Mouse (Mus musculus): ENCODE measurements around the gene Slc52a3.
"Not testable (repeated sequence)": the region's sequence is repeated elsewhere in the genome, so short reads cannot be mapped to it uniquely, and the experiment has no call there.

The Slc52a3 gene

DNA sequence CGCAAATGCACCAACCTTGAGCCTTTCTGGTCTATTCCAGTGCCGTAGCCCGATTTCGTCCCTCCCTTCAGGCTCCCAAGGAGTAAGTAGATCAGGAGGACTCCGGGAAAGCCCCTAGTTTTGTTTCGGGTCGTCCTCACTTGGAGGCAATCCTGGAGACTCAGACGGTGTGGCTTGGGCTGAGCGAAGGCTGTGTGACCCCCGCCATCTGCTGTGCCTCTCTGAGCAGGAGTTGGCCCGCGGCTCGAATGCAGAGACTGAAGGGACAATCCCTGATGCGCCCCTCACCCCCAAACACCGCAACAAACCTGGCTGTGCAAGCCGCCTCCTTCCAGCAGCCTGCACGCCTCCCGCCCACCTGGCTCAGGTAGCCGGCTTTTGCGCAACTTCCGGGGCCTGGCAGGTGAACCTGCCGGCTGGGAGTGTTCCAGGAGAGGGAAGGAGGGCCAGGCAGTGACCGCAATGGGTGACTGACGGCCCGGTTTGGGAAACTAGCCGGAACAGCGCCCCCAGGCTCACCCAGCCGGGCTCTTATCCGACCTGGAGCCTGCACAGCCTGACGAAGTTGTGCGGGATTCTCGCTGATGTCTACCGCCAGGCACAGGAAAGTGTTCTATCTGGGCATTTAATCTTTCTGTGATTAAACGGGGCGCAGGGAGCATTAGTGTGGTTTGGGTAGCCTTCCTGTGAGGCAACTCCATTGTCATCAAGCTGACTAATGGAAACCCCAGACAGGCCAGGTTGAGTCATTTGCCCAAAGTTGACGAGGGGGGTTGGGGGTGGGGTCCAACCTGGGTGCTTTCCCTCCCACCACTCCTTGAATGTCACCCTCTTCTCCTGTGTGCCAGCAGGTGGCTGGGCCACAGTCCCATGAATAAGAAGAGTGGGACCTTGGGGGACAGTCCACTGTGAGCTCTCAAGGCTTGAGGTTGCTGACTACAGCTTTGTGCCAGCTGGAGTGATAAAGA is 22.4 kb upstream of the Slc52a3 start:
- no peak for DNase-seq (ENCODE audit: low read depth, low spot score)

DNA sequence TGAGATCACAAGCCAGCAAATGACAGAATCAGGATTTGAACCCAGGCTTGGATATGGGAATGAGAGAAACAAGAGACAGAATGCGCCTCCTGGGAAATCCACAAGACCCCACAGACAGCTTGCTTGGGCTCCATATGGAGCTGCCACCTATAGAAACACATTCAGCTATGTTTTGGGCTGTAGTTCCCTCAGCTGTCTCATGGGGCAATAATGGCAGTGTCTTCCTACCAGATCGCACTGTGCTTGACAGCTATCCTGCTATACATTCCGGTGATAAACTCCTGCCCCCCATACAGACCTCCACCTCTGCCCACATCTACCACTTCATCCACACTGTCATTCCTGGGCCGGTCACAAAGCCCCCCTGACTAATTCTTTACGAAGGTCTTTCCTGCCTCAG is 21.0 kb upstream of the Slc52a3 start:
- DNase-seq (ENCODE audit: low read depth, low spot score) = no peak

DNA sequence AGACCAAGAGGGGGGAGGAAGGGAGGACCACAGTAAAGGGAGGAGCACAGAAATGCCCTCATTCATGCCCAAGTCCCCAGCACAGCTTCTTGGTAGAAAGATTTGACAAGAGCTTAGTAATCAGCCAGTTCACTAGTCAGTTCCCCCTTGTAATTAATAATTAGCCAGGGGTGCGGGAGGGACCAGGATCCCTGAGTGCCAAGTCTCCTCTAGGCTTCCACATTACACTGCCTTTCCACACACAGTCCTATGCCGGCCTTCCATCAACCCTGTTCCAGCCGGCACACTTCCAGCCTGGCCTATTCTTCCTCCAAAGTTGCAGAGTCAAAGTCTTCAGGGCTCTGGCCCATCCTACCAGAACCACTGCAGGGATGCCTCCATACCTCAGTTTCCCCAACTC is 20.2 kb upstream of the Slc52a3 start:
- DNase-seq (ENCODE audit: low read depth, low spot score) = no peak

DNA sequence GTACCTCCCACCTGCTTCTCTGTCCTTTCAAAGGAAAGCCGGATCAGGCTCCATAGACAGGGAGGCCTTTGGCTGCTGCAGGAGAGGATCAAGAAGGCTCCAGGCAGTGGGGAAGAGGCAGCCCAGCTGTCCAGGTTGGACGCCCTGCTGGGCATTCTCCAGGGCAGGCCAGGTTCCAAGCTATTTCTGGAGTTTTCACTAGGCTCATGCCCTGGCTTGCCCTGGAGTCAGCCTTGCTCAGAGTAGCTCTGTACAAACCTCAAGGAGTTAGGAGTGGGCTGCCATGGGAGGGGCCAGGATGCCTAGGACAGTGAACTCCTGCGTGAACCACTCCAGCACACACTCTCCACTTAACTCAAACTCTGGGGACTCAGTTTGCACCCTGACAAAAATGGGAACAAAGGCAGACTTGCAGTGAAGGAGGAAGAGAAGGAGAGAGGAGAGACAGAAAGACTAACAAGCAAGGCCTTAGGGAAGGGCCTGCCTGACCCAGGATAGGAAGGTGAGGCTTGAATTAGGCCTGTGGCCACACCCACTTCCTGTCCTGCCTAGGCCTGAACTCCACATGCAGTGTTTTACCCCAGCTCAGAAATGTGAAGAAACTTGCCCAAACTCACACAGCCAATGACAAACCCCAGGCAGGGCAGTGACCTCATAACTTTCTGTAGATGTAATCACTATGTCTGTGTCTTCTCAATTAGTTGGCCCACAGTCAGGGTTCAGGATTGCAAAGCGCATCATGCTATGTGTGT is 18.4 kb upstream of the Slc52a3 start:
- peak; percentile 51 for DNase-seq (ENCODE audit: low read depth, low spot score)

DNA sequence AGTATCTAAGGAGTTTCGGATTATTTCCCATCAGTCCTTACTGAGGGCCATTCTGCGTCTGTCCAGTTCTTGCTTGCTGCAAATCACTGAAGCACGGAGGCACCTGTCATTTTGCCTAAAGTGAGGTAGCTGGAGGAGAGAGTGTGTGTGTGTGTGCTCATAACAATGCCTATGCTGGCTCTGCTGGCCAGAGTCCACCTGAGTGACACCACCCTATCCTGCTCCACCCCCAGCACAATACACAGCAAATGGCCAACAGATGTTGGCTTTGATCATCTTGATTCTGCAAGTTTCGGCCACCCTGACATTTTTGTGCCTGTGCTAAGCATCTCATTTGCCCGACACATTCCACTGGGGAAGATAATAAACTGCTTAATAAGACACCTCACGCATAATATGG is 17.8 kb upstream of the Slc52a3 start:
- no peak for DNase-seq (ENCODE audit: low read depth, low spot score)

DNA sequence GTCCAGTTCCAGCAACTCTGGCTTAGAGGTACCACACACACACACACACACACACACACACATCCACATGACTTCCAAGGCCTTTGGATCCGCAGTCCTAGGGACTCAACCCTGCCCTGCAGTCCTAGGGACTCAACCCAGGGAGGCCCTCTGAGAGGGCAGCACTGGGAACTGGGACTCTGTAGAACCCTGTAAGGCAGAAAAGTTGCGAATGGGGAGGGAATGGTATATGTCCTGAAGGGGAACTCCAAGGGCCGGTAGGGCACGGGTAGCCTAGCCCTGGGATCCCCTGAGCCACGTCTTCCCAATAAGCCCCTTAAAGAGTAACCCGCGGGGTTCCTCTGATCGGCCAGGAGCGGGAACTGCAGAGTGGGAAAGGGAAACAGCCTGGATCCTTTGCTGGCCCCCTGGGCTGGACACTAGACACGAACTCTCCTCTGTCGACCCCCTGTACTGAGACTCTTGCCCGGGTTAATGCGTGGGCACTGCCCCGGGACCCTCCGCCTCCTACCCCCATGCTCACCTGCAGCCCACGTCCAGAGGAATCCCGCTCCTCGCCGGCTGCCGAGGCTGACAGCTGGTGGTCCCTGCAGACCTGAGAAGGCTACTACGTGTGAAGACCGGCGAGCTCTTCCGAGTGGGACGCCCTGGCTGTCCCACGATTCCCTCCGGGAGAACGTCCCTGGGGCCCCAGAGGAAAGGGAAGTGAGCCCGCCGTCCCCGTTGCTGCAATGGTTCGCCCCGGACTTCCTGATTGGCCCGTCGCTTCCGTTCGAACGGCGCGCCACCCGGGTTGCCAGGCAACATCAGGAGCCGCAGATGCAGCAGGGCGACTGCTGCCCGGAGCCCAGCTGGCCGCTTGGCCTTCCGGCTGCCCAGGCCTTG is 16.6 kb upstream of the Slc52a3 start, which contains the start of gene Fam110a:
Fam110a (minus strand) TSS at position 750 of the 885 bp plus-strand sequence.
- peak; percentile 90 for DNase-seq (ENCODE audit: low read depth, low spot score)

DNA sequence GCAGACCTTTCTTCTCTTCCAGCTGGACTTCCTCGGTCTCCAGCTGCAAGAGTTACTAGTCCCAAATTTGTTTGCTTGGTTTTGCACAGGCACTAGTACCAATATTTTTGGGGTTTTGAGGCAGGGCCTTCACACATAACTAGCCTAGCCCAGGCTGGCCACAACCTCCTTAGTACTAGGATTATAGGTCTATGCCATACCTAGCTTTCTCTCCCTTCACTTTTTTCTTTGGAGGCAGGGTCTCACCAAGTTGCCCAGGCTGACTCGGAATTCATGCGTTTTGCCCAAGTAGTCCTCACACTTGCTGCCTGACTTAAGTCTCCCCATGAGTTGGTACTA is 16.0 kb upstream of the Slc52a3 start:
- no peak for DNase-seq (ENCODE audit: low read depth, low spot score)

DNA sequence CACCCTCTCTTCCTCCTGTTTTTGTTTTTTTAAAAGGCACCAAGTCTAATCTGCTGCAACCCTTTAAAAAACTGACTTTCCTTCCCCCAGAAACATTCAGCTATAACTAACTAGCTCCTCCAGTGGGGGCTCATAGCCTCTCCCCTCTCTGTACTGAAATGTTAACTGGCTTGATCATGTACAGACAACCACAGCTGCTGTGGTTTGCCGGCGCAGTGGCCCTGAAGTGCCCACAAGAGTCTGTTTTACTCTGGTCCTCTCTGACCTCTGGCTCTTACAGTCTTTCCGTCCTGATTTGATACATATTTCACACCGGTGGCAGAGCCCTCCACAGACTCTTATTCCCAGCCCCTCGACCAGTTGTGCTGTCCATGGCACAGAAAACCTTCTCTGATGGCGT is 15.0 kb upstream of the Slc52a3 start:
- DNase-seq (ENCODE audit: low read depth, low spot score) = no peak

DNA sequence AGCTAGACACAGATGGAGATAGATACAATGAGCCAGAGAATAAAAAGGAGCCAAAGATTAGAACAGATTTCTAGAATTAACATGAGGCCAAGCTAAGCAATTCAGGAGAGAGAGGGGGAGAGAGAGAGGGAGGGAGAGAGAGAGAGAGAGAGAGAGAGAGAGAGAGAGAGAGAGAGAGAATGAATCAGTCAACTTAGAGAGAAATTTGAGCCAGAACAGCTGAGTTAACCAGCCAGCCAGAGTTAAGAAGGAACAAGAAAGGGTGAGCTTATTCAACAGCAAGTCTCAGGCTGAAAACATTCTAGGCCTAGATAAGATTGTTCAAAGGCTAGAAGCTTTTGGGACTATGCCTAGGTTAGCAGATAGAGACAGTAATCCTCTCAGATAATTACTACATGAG is 13.8 kb upstream of the Slc52a3 start:
- no peak for DNase-seq (ENCODE audit: low read depth, low spot score)

DNA sequence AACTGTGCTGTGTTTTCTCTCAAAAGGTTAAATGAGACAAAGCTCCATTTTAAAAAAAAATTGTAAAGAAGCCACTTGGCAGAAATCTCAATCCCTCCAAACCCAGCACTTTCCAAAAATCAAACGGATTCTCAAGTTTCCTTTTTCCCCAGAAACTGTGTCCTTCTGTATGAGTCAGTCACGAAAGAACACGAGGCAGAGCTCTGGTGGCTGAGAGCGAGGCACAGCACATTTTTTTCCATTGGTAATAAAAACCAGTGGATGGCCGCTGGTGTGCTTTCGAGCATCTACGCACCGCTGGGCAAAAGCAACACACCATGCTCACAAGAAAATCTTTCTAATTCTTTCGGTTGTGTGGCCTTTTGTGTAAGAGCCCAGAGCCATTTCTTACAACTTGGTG is 12.3 kb upstream of the Slc52a3 start:
- DNase-seq (ENCODE audit: low read depth, low spot score) = no peak

DNA sequence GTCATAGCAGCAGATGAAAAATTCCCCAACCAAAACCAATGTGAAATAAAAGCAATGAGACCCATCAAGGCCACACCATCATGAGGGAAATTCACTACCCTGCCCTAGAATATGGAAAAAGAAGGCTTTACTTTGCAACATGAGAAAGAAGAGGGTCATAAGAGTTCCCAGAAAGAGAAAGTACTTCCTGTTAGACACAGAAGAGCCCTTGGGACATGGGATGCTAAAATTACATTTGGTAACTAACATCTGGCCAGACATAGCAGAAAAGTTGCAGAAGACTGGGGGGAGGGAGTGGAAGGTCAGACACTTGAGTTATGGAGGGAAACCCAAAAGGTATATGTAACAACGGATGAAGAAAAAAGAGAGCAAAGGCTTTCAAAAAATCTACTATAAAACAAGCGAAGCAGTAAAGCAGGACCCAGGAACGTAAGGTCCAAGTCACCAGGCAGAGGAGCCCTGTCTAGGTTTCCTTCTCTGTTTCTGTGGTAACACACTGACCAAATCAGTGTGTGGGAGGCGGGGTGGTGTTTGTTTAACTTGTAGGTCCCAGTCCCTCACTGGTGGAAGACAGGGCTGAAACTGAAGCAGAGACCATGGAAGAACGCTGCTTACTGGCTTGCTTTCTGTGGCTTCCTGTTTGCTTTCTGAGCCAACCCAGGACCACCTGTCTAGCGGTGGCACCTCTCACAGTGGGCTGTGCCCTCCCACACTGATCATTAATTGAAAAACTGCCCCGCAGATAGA is 10.7 kb upstream of the Slc52a3 start:
- DNase-seq (ENCODE audit: low read depth, low spot score) = no peak

DNA sequence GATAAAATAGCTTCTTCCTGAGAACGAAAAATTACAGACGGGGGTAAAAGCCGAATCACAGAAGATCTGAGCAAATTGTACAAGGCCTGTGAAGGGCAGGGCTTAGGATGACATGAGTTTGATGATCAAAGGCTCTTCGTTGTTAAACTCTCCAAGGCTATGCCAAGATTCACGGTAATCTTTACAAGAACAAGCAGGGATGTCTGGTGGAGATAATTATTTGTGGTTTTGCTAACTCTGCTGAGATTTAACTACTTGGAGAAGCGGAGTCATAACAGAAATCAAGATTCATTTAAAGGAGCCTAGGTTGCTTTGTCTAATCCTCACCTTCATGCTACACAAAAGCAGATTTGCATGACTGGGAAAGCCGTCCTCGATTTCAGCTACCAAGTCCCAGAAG is 9.4 kb upstream of the Slc52a3 start:
- no peak for DNase-seq (ENCODE audit: low read depth, low spot score)

DNA sequence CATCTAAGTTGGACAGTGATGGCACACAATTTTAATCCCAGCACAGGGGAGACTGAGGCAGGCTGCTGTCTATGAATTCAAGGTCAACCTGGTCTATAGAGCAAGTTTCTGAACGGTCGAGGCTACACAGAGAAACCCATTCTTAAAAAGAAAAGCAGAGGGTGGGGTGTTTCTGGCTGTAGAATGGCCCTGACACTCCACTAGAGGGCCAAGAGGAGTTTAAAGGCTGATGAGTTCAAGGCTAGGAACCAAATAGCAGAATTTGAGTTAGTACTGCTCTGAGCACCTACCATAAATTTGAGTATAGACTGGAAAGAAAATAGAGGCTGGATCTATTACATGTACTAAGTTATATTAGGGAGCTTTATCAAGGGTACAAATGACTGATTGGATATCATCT is 7.3 kb upstream of the Slc52a3 start:
- DNase-seq (ENCODE audit: low read depth, low spot score) = no peak

DNA sequence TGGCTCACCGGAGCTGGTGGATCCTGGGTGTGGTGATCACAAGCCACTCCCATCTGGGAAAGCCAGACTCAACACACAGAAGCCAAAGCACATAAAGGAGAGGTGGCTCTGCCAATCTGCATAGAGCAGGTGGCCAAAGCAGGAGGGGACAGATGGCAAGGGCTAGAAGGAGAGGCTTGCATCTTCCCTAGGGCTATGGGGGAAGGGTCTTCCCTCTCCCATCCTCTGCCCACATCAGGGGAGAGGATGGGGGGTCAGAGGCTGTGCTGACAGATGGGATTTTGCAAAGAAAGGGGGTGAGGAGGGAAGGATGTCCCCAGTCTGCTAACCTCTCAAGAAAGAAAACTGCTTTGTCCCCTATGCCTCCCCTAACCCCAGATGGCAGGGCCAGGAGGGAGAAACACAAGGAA is 5.3 kb upstream of the Slc52a3 start:
- no peak for DNase-seq (ENCODE audit: low read depth, low spot score)

DNA sequence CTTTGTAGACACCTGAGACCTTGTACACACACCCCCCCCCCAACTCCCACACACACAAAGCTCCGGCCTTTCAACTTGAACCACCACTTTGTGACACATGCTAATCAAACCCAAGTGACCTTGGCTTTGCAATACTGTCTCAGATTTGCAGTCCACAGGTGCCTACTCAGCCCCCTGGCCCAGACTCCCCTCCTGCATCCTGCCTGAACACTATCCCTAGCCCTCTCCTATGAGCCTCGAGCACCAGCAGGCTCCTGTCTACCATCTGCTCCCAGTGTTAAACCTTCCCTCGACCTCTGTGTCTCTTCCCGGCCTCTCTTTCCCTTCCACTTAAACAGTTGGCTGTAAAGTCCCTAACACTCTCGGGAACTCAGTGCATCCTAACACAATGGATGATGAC is 4.9 kb upstream of the Slc52a3 start:
- no peak for DNase-seq (ENCODE audit: low read depth, low spot score)

DNA sequence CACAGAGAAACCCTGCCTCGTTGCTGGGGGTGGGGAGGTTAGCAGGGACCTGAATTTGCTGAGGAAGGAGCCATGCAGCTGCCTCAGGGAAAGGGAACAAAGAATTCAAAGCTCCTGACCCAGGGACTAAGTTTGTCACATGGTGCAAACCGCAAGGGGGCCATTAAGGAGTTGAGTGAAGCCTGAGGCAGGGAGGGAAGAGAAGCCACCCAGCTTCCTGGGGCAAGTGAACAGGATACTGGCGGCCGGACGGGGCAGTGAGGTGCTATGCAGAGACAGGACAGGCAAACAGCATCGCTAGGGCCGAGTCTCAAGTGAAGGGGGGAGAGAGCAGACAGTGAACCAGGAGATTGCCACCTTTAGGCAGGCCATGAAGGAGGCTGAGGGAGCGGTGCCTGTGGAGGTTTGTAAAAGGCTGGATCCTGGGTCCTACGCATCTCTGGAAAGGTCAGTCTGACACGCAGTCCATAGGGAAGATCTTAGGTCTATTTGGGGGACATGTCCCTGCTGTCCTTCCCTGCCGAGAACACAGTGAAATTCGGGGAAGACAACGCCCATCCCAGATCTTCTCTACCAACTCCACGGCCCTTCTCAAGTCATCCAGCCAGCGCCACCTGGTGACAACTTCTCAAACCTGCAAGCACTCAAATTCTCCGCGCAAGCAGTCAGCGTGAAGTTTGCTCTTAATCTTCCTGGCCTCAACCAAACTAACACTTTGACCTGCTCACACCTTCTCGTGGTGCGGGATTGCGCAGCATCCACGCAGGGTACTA is 1.8 kb upstream of the Slc52a3 start:
- peak; percentile 66 for DNase-seq (ENCODE audit: low read depth, low spot score)

DNA sequence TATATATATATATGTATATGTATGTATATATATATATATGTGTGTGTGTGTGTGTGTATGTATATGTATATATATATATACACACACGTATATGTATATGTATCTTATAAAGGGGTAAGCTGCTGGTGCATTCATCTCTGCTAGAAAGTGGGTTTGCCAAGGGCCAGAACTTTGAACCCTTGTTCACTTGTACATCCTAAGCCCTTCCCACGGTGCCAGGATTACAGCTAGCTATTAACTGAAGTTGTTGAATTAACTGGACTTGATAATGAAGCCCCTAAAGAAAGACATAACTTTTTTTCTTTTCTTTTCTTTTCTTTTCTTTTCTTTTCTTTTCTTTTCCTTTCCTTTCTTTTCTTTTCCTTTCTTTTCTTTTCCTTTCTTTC is 872 bp downstream of the Slc52a3 start:
- DNase-seq (ENCODE audit: low read depth, low spot score) = not testable (repeated sequence)

DNA sequence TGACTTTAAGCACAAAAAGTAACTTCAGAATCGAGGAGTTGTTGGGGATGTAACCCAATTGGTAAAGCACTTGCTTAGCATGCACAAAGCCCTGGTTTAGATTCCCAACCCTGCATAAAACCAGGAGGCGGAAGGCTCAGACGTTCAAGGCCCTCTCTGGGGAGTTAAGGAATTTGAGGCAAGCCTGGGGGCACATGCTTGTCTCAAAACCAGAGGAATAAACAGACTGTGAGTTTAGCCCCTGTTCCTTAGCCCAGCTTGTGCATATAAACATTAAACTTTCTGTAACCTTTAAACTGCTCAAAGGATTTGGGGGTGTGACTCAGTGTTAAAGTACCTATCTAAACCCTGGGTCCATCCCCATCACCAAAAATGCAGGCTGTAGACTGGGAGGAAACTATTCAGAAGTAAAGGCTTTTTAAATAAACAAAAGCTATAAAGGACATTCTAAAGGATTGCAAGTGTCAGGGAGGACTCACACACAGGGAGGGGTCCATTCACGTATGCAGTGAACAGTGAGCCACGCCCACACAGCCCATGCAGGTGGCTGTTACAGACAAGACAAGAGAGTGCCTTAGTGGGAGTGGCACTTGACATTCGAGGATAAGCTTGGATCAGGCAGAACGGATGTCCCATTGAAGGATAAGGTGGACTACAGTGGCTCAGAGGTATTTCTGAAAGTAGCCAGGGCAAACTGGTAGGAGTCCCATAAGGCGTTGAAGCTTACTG is 1.6 kb downstream of the Slc52a3 start:
- no peak for DNase-seq (ENCODE audit: low read depth, low spot score)

DNA sequence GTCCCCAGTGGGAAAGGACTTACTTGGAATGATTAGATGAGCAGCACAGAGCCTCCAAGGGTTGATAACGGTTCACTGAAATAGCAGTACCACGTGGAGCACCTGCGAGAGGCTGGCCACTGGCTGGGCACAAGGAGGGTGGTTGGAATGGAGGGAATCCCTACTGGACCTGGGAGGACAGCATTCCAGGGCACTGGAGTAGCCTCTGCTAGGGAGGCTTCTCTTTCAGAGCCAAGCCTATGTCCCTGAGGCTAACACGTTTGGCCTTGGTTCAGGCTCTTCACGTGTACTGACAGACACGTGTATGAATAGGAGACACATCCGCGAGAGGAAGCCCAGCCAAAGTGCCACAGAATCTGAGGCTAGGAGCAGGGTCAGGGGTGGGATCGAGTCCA is 2.2 kb downstream of the Slc52a3 start:
- DNase-seq (ENCODE audit: low read depth, low spot score) = no peak

DNA sequence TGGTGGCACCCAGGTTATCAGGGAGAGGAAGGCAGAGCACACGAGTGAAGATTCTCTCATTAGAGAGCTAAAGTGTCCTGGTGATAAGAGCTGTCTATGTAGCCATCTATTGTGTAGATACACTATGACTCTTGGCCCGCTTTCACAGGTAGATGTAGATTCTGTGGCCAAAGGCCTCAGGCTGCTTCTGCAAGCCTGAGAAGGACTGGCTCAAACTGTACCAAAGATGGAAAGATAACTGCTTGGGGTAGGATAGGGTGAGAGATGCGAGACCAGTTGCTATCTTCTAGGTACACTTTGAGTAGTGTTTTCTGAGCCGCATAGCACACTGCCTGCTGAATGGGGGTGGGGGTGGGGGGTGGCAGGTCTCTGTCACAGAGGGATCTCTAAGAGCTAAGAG is 2.6 kb downstream of the Slc52a3 start:
- no peak for DNase-seq (ENCODE audit: low read depth, low spot score)

All from A20 (cell line).